Mouse (Mus musculus): ENCODE measurements around the gene Bcl3.

Bcl3 gene

GRCm38 (mm10) chr7:19834055-19834454, 11.5 kb upstream of the Bcl3 start:
- DNase-seq (ENCODE audit: low spot score) = no peak

- no peak for DNase-seq (ENCODE audit: low spot score)
Measured at GRCm38 (mm10) chr7:19831837-19832236, 9.3 kb upstream of the Bcl3 start.

GRCm38 (mm10) chr7:19830682-19831156, 8.1 kb upstream of the Bcl3 start:
- no peak for DNase-seq (ENCODE audit: low spot score)

- DNase-seq (ENCODE audit: low spot score) = no peak
Measured at GRCm38 (mm10) chr7:19829694-19830093, 7.1 kb upstream of the Bcl3 start.

GRCm38 (mm10) chr7:19826756-19827155, 4.2 kb upstream of the Bcl3 start:
- DNase-seq (ENCODE audit: low spot score) = no peak

GRCm38 (mm10) chr7:19824182-19824973, 1.8 kb upstream of the Bcl3 start:
- DNase-seq (ENCODE audit: low spot score) = peak; percentile 90

- no peak for DNase-seq (ENCODE audit: low spot score)
Measured at GRCm38 (mm10) chr7:19823256-19824181, 949 bp upstream of the Bcl3 start.

- DNase-seq (ENCODE audit: low spot score) = no peak
Measured at GRCm38 (mm10) chr7:19822193-19822592, 377 bp downstream of the Bcl3 start.

GRCm38 (mm10) chr7:19821633-19822032, 937 bp downstream of the Bcl3 start:
- no peak for DNase-seq (ENCODE audit: low spot score)

- DNase-seq (ENCODE audit: low spot score) = no peak
Measured at GRCm38 (mm10) chr7:19820347-19821048, 2.1 kb downstream of the Bcl3 start.

GRCm38 (mm10) chr7:19818875-19819274, 3.7 kb downstream of the Bcl3 start:
- DNase-seq (ENCODE audit: low spot score) = no peak

- DNase-seq (ENCODE audit: low spot score) = no peak
Measured at GRCm38 (mm10) chr7:19818440-19818839, 4.1 kb downstream of the Bcl3 start.

- DNase-seq (ENCODE audit: low spot score) = peak; percentile 65
Measured at GRCm38 (mm10) chr7:19817382-19818105, 5.0 kb downstream of the Bcl3 start.

- DNase-seq (ENCODE audit: low spot score) = peak; percentile 73
Measured at GRCm38 (mm10) chr7:19816224-19816771, 6.3 kb downstream of the Bcl3 start.

- DNase-seq (ENCODE audit: low spot score) = no peak
Measured at GRCm38 (mm10) chr7:19815296-19816223, 7.0 kb downstream of the Bcl3 start.

- DNase-seq (ENCODE audit: low spot score) = no peak
Measured at GRCm38 (mm10) chr7:19813579-19814122, 8.9 kb downstream of the Bcl3 start.

- no peak for DNase-seq (ENCODE audit: low spot score)
Measured at GRCm38 (mm10) chr7:19813161-19813560, 9.4 kb downstream of the Bcl3 start.

GRCm38 (mm10) chr7:19811114-19811513, 11.5 kb downstream of the Bcl3 start:
- DNase-seq (ENCODE audit: low spot score) = peak; percentile 47

- peak; percentile 28 for DNase-seq (ENCODE audit: low spot score)
Measured at GRCm38 (mm10) chr7:19809369-19809768, 13.2 kb downstream of the Bcl3 start.

All from embryo, embryonic 10.5 days (tissue).